Mouse (Mus musculus): ENCODE measurements around the gene Nkapd1.

DNA sequence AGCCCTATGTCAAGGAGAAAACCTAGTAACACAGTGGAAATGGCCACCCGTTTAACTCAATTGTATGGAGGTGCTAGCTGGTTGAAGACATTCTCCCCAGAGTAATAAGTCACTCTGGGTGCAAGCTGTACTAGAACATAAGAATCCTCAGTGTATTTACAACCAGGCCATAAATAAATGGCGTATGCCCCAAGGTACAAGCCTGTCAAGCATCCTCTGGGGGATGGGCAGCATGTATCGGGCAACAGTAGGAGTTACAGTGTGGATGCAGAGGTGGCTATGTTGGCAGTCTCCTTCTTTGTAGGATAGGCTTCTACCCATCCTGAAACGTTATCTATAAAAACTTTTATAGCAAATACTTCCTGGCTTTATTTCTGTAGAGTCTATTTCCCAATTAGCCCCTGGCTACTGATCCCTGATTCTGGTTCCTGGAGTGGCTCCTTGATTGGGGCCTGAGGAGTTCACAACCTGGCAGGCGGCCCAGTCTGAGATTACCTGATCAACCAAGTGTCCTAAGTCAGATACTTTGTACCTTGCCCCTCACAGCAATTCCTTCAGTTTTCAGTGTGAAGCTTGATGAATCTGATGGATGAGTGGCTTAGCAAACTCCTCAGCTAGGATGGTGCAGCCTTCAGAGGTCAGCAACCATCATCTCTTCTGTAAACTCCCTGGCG is 32.0 kb downstream of the Nkapd1 start:
- TF ChIP-seq POLR2A (IDR thresholded peaks at IDR 0.05; ENCODE audit: control insufficient read depth, extremely low read depth, insufficient read depth, low read length, poor library complexity) (no peak), CTCF (IDR thresholded peaks at IDR 0.05; ENCODE audit: borderline replicate concordance, control insufficient read depth, extremely low read depth, insufficient read depth, low read length, poor library complexity) (no peak)
